8 mouse cellular contexts compared by ENCODE assay signal in the genomic region with DNA sequence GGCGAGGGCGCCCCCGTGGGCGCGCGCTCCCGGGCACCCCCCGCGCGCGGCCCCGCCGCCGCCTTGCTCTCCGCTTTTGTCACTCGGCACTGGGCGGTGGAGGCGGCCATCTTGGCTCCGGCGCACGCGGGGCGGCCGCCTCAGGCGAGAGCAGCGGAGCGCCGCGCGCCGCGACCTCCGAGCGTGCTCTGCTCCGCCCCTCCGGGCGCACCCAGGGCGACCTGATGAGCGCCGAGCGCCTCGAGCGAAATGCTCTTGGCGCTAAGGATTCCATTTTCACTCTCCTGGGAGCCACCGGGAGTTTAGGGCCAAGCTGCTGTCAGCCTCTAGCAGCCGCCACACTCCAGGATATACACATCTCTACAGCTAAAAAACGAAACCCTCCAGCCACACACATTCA. TPM values are rescaled to one million over a fixed set of nuclear protein-coding genes. Genes with fewer than 3 reads are reported as not detected.
A peak's percentile ranks its signal among the peaks of the same experiment; 100 is the strongest.
DNase-seq lines count a peak whose midpoint lies in the region; ATAC-seq and TF ChIP-seq lines count a peak whose summit lies in the region.

No protein-coding gene starts in this region.

- peaks cover 36% of the 10 kb centered on the region for H3K4me1 ChIP-seq in G1E (ENCODE audit: insufficient read depth, low read depth, low read length)
- H3K4me1 ChIP-seq in forebrain, embryonic 15.5 days = peaks cover 27% of the 10 kb centered on the region
- peaks cover 22% of the 10 kb centered on the region for H3K4me1 ChIP-seq in lung, embryonic 16.5 days (replicated peaks; ENCODE audit: control insufficient read depth, insufficient read depth, low read length)

- H3K4me3 ChIP-seq in G1E (ENCODE audit: low read depth, low read length) = peak overlapping the region; percentile 89
- peak overlapping the region; percentile 96 for H3K4me3 ChIP-seq in forebrain, embryonic 15.5 days
- H3K4me3 ChIP-seq in lung, embryonic 16.5 days (ENCODE audit: low read length) = peak overlapping the region; percentile 80

- peak overlapping the region; percentile 86 for H3K4me2 ChIP-seq in forebrain, embryonic 15.5 days (replicated peaks)
- H3K4me2 ChIP-seq in lung, embryonic 16.5 days (ENCODE audit: low read depth, low read length) = peak overlapping the region; percentile 59

- ATAC-seq in G1E (ENCODE audit: extremely low read depth, insufficient number of reproducible peaks, low FRiP score, poor library complexity, severe bottlenecking) = peak; percentile 57
- ATAC-seq in forebrain, embryonic 15.5 days (replicated peaks) = peak; percentile 97
- peak; percentile 96 for ATAC-seq in lung, embryonic 16.5 days (ENCODE audit: low read depth)

- H3K9me3 ChIP-seq in G1E (replicated peaks) = no peaks in the 10 kb centered on the region
- H3K9me3 ChIP-seq in forebrain, embryonic 15.5 days = no peaks in the 10 kb centered on the region
- no peaks in the 10 kb centered on the region for H3K9me3 ChIP-seq in lung, embryonic 16.5 days (ENCODE audit: control insufficient read depth, low read length)

- intact Hi-C loops in heart, postnatal 36 days (cut with DNase I) = loop anchor here (2.0 kb wide), 1 partner anchor 24 kb away; the partner anchor contains the start of gene Wiz

- peaks cover 39% of the 10 kb centered on the region for H3K36me3 ChIP-seq in G1E (replicated peaks)
- peaks cover 37% of the 10 kb centered on the region for H3K36me3 ChIP-seq in forebrain, embryonic 15.5 days
- peaks cover 20% of the 10 kb centered on the region for H3K36me3 ChIP-seq in lung, embryonic 16.5 days (ENCODE audit: control insufficient read depth, insufficient read depth, low read length)

- H3K27me3 ChIP-seq in G1E (ENCODE audit: insufficient read depth, low read length) = no peaks in the 10 kb centered on the region; the same call in 1 of the 2 replicates
- no peaks in the 10 kb centered on the region for H3K27me3 ChIP-seq in forebrain, embryonic 15.5 days
- no peaks in the 10 kb centered on the region for H3K27me3 ChIP-seq in lung, embryonic 16.5 days (ENCODE audit: control insufficient read depth, insufficient read depth, low read depth, low read length)

- peak overlapping the region; percentile 78 for H3K27ac ChIP-seq in forebrain, embryonic 15.5 days (replicated peaks)
- H3K27ac ChIP-seq in lung, embryonic 16.5 days (ENCODE audit: low read length) = peak overlapping the region; percentile 69

- WGBS in forebrain, embryonic 15.5 days = under 1% methylated on average over 46 of the region's 47 CpGs
- WGBS in lung, embryonic 16.5 days = 0% methylated on average over 39 of the region's 47 CpGs

- peak; percentile 89 for DNase-seq in G1E (ENCODE audit: low spot score)
- DNase-seq in cerebellum, adult 11 months = peak; percentile 82
- DNase-seq in heart, postnatal 36 days = peak; percentile 88 to 89
- DNase-seq in layer of hippocampus, adult 8-10 months (ENCODE audit: low spot score in 2 of 2) = peak; percentile 65 to 80
- DNase-seq in ovary, postnatal 10 days (ENCODE audit: low spot score) = peak; percentile 72
- peak; percentile 69 to 79 for DNase-seq in thymus, postnatal 10 days (ENCODE audit: low spot score in 2 of 2)

- no peak for TF ChIP-seq CTCF in G1E (IDR thresholded peaks at IDR 0.05; ENCODE audit: low read depth, low read length)

- peak overlapping the region; percentile 92 for H3K9ac ChIP-seq in forebrain, embryonic 15.5 days (replicated peaks)
- peak overlapping the region; percentile 92 for H3K9ac ChIP-seq in lung, embryonic 16.5 days (ENCODE audit: low read length)

RNA-seq across cellular contexts. Expression of gene Akap8l, which starts 13.9 kb away (rescaled TPM):
- total RNA-seq in G1E (2014; fragmentation: Nextera tagmentation) (57.8 and 68.8 TPM in 2 replicates), G1E (2017) (44.4 and 57.6 TPM in 2 replicates)
- polyA plus RNA-seq in G1E (2012) = 80.3 and 101 TPM in 2 replicates
- 138 and 140 TPM in 2 replicates for polyA plus RNA-seq in forebrain, embryonic 15.5 days (2015; fragmentation: Nextera tagmentation; extraction: Ambion mirVana)
- 10 to 100 TPM; 44.5 to 55.7 TPM for total RNA-seq in heart, postnatal 36 days (2021)
- total RNA-seq in layer of hippocampus, adult 8-10 months (2022) = 100 to 1,000 TPM; 160 to 279 (median 221) TPM
- 101 and 108 TPM in 2 replicates for polyA plus RNA-seq in lung, embryonic 16.5 days (2015; fragmentation: Nextera tagmentation; extraction: Ambion mirVana)

RNA-seq across cellular contexts. Expression of gene Wiz, which starts 24.9 kb away (rescaled TPM):
- total RNA-seq in G1E (2014; fragmentation: Nextera tagmentation) (66.2 and 66.7 TPM in 2 replicates), G1E (2017) (2.3 and 2.7 TPM in 2 replicates)
- 87.8 and 88.7 TPM in 2 replicates for polyA plus RNA-seq in G1E (2012)
- polyA plus RNA-seq in forebrain, embryonic 15.5 days (2015; fragmentation: Nextera tagmentation; extraction: Ambion mirVana) = 38.8 and 40.3 TPM in 2 replicates
- 10 to 100 TPM; 18.9 to 19.1 TPM for total RNA-seq in heart, postnatal 36 days (2021)
- 10 to 100 TPM; 44.5 to 52.9 (median 47.4) TPM for total RNA-seq in layer of hippocampus, adult 8-10 months (2022)
- 22.6 and 27.0 TPM in 2 replicates for polyA plus RNA-seq in lung, embryonic 16.5 days (2015; fragmentation: Nextera tagmentation; extraction: Ambion mirVana)

RNA-seq across cellular contexts. Expression of gene Rasal3, which starts 39.1 kb away (rescaled TPM):
- 1.5 and 2.9 TPM in 2 replicates for total RNA-seq in G1E (2014; fragmentation: Nextera tagmentation)
- 6.5 and 6.8 TPM in 2 replicates for total RNA-seq in G1E (2017)
- 0.86 and 1.1 TPM in 2 replicates for polyA plus RNA-seq in G1E (2012)
- polyA plus RNA-seq in forebrain, embryonic 15.5 days (2015; fragmentation: Nextera tagmentation; extraction: Ambion mirVana) = 0.56 and 0.64 TPM in 2 replicates
- total RNA-seq in heart, postnatal 36 days (2021) = under 1 TPM; 0.60 to 0.97 TPM
- 10 to 100 TPM in 2 of 4 experiments, 1 to 10 TPM in 2; 3.8 to 16.9 (median 8.9) TPM for total RNA-seq in layer of hippocampus, adult 8-10 months (2022)
- polyA plus RNA-seq in lung, embryonic 16.5 days (2015; fragmentation: Nextera tagmentation; extraction: Ambion mirVana) = 1.7 and 4.0 TPM in 2 replicates

RNA-seq across cellular contexts. Expression of gene Akap8, which starts 43.3 kb away (rescaled TPM):
- total RNA-seq in G1E (2014; fragmentation: Nextera tagmentation) (67.3 and 80.8 TPM in 2 replicates), G1E (2017) (119 and 132 TPM in 2 replicates)
- polyA plus RNA-seq in G1E (2012) = 251 and 272 TPM in 2 replicates
- polyA plus RNA-seq in forebrain, embryonic 15.5 days (2015; fragmentation: Nextera tagmentation; extraction: Ambion mirVana) = 107 and 111 TPM in 2 replicates
- total RNA-seq in heart, postnatal 36 days (2021) = 10 to 100 TPM; 37.3 to 50.4 TPM
- 100 to 1,000 TPM in 3 of 4 experiments, 10 to 100 TPM in 1; 94.2 to 118 (median 109) TPM for total RNA-seq in layer of hippocampus, adult 8-10 months (2022)
- polyA plus RNA-seq in lung, embryonic 16.5 days (2015; fragmentation: Nextera tagmentation; extraction: Ambion mirVana) = 92.9 and 100 TPM in 2 replicates

RNA-seq across cellular contexts. Expression of gene Pglyrp2, which starts 59.6 kb away (rescaled TPM):
- total RNA-seq in G1E (2014; fragmentation: Nextera tagmentation) (not detected in 2 replicates), G1E (2017) (0.33 and 0.41 TPM in 2 replicates)
- polyA plus RNA-seq in G1E (2012) = 0.31 and 0.35 TPM in 2 replicates
- not detected in 2 replicates for polyA plus RNA-seq in forebrain, embryonic 15.5 days (2015; fragmentation: Nextera tagmentation; extraction: Ambion mirVana)
- not detected for total RNA-seq in heart, postnatal 36 days (2021)
- not detected for total RNA-seq in layer of hippocampus, adult 8-10 months (2022)
- 0.74 TPM in 1 of 2 replicates, not detected in the other for polyA plus RNA-seq in lung, embryonic 16.5 days (2015; fragmentation: Nextera tagmentation; extraction: Ambion mirVana)

Comparison
In these comparisons a context has a peak if more than half of its experiments do, and no peak if none do; other contexts are left out.
1. Peak in every context shown above with its lines: DNase-seq, ATAC-seq, H3K4me3 ChIP-seq and H3K27ac ChIP-seq.